Mouse (Mus musculus) cerebellum, adult 11 months (tissue): ENCODE data around the gene Synm.

Source experiments
- DNase-seq: peaks from one replicate; pipeline ENCODE4 v3.0.0; 2022

The Synm gene

DNA sequence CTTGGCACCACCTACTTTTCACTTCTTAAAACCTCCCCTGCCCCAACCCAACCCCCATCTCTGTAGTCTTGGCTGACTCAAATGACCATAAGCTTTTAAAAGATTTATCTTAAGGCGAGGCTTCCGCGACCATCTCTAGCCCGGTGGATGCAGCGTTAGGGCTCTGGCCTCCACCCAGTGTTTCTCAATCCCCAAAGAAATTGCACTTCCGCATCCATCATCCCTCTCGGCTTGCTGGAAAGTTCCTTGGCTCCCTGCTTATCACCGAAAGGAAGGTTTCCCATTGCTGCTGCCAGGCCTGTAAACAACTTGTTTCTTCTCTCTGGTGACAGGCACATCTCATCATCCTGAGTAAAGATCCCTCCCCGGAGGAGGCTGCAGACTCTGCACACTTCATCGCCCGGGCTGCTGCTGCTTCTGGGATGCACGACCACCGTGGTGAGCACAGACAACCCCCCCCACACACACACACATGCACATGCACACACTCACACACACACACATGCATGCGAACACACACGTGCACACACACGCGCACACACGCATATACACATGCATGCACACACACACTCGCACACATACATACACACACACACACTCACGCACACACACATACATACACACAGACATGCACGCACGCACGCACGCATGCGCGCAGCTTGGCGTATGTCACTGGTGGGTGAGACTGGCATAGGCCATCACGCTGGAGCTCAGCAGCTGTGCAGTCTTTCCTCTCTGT lies 61.5 kb downstream of the Synm start:
- DNase-seq: no peak

DNA sequence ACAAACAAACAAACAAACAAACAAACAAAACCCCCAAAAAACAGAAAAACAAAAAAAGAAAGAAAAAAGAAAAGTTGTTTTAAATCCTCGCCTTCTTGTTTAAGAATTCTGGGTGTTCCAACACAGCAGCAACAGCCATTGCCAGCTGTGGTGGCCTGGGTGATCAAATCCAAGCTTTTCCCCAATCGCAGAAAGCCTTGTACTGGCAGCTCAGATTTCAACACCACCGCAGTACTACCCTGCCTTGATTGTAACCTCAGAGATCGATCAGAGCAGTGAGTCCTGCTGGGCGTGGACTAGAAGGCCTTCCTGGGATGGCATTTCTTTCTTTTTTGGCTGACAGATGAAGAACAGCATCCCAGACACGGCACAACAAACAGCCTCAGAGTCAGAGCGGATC lies 63.6 kb downstream of the Synm start:
- DNase-seq: no peak

DNA sequence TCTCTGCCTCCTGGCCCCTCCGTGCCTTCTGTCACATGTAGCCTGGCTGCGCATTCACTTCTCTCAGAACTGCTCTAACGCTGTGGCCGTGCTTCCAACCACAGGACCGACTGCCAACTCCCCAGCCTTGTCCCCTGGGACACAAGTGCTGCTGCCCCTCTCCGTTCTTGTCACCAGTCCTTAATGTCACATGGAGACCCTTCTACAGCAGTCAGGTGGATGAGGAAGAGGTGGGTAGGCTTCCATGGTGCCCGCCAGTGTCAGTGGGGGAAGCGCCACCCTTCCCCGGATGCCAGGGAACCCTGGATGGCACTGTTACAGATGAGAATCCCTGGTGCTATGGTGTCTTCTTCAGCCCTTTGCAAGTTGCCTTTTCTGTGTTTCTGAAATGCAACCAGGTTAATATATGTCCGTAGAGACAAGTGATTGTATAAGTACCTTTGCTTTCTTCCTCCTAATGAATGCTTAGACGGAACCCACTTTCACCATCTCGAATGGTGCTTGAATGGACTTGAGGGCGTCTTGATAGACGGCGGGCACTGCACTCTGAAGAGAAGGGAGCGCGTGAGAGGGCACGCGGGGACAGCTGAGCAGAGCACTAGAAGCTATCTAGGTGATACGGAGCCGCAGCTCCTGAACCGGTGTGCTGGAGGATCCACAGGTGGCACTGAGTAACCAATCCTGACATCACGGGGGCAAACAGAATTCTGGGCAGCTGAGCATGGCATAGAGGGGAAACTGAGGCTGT lies 66.6 kb downstream of the Synm start:
- no peak for DNase-seq

DNA sequence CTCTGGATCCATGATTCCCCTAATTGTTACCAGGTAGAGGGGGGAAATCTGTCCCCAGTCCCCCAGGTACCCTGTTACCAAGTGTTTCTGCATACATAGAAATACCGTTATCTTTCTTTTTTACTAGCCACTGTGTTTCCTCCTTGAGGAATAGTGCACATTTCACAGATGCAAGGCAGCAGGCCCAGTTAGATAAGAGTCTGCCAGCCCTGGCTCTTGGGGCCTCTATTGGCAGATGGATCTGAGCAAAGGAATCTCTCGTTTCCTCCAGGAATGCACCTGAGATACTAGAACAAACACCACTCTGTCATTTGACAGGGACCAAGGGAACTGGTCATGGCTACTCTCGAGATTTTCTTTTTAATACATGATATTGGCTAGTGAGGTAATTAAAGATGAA lies 67.4 kb downstream of the Synm start:
- no peak for DNase-seq

- DNase-seq: no peak
Measured at GRCm38 (mm10) chr7:67691036-67691435, 68.5 kb downstream of the Synm start.

DNA sequence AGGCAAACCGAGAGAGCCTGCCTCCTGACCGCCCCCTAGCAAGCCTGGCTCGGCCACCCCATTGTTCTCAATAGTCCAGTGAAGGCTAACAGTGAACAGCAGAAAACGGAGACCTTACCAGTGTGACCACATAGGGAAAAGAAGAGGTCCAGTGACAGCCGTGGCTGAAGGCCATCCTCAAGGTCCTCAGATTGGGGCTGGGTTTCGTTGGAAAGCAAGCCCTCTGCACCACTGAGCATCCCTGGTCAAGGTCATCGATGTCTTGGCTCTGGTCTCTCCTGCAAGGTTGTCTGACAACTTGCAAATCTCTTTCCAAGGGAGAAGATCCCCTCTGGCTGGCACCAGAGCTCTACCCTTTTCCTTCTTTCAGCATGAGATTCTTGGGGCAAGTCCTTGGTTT lies 69.7 kb downstream of the Synm start:
- no peak for DNase-seq

DNA sequence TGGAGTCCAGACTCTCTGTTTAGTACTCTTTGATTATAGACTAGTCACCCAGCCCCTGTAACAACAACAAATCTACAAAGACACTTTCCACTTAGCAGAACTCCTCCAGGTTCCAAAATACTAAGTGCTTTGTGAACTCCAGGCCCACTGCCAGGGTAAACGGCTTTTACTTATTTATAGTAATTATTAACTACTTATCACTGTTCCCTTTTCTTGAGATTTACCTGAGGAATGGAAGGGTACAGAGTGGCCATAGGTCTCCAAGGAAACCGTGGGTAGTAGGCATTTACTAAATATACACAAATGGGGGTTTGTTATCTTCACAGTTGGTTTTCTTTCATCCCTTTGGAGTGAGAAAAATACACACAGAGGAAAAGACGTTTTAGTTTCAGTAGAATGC lies 71.3 kb downstream of the Synm start:
- no peak for DNase-seq

- DNase-seq: no peak
Measured at GRCm38 (mm10) chr7:67686545-67686944, 73.0 kb downstream of the Synm start.

- no peak for DNase-seq
Measured at GRCm38 (mm10) chr7:67683006-67683405, 76.5 kb downstream of the Synm start.

GRCm38 (mm10) chr7:67681078-67681477 lies 78.5 kb downstream of the Synm start:
- no peak for DNase-seq
